Mouse (Mus musculus) gastrocnemius, postnatal 14 days (tissue): ENCODE measurements at regions not wholly inside any gene's neighbourhood (a gene's known extent, or its start where the extent isn't known, plus 50 kb on each side); places are given as distances from the start of the nearest gene placed in this dataset.
"Not testable (repeated sequence)": the region's sequence is repeated elsewhere in the genome, so short reads cannot be mapped to it uniquely, and the experiment has no call there.

Source experiments
- DNase-seq: peaks from one replicate; pipeline ENCODE4 v3.0.0; 2021; ENCODE audit warnings: mixed read lengths
- intact Hi-C: fragments of 180-260 bp; cut with DNase I; formaldehyde crosslinking; loops from one replicate; pipeline ENCODE4 v1.15.1; 2025; ENCODE audit warnings: low total_unique reads

DNA sequence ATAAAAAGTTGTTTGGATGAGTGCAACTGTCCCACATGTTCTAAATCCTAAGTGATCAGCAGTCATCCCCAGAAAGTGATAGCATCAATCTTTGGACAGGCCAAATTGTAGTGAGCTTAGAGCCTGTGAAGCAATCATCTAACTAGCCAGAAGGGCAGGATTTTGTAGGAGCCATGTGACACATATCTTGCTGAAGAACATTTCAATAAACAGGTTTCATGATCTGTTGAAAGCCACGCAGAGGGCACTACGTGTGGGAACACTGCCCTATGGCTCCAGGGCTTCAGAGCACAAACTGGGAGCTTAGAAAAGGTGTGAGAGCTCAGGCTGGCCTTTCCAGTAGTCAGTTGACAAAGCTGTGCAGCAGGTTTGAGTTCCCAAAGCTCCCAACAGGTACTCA lies 188.3 kb upstream of the Gm21897 start:
- intact Hi-C loops, result no loop called here
- DNase-seq, result no peak

DNA sequence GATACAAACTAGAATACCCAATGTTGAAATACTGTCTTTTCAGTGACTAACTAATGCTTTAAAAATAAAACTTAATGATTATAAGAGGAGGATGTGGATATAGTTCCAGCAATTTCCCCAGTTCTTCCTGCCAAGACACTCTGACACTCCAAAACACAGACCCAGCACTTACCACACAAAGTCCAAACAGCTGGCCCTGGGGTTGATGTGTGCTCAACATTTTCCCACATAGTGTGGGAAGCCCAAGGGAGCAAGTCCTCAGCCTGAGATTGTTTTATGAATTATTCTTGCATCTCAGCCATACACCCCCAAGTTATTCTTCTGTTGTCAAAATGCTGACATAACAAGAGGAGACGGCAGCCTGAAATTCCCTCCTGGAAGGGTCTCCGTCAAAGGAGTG lies 187.5 kb upstream of the Gm21897 start:
- DNase-seq, result no peak
- intact Hi-C loops, result no loop called here

DNA sequence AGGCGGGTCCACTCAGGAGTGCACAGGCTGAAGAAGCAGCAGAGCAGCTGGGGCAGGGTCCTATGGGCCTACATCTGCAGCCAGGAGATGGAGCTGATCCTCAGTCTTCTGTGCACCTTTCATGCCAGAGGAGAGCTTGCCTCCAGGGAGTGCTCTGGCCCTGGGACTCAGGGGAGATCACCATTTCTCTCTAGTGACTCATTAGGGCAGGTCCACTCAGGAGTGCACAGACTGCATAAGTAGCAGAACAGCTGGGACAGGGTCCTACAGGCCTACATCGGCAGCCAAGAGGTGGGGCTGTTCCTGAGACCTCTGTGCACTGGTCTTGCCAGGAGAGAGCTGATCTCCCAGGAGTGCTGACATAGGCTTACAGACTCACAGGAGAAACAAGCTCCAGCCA lies 159.4 kb upstream of the Gm21897 start:
- intact Hi-C loops, result no loop called here

DNA sequence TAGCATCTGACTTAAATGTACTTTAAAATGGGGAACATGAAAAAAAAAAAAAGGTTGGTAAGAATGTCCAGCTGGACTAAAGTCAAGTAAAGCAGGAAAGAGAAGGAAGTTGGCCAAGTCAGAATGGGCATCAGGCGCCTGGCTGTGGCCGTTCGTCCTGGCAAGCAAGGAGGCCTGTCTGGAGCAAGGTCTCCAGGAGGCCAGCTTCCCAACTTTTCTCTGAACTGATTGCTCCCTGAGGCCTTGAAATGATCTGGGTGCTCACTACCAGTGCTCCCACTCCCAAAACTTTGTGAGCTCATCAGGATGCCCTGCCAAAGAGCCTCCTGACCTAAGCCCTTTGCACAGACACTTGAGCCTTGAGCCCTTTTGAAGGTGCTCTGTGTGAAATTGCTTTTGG lies 141.7 kb upstream of the Gm21897 start:
- peak; percentile 19 for DNase-seq
- intact Hi-C loops, result no loop called here

More for the DNA sequence above, 159.4 kb upstream of the Gm21897 start:
- DNase-seq, result no peak

DNA sequence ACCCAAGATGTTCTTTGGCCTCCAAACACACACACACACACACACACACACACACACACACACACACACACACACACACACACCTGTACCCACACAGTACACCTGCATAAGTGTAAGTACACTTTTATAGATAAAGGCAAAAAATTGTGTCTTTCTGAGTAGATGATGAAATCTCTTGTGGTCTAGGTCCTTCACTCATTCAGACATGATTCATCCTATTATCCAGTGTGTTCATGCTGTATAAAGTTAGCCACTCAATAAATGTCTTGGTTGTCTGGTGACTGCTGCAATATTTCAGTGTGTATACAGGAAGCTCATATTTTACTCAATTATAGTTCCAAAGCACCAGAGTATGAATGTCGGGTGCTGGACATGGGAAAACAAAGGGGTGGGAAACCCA lies 131.5 kb upstream of the Gm21897 start:
- intact Hi-C loops, result no loop called here
- DNase-seq, result no peak

GRCm38 (mm10) chr16:15194926-15195711 lies 122.1 kb upstream of the Gm21897 start:
- peak; percentile 36 for DNase-seq
- intact Hi-C loops, result no loop called here

DNA sequence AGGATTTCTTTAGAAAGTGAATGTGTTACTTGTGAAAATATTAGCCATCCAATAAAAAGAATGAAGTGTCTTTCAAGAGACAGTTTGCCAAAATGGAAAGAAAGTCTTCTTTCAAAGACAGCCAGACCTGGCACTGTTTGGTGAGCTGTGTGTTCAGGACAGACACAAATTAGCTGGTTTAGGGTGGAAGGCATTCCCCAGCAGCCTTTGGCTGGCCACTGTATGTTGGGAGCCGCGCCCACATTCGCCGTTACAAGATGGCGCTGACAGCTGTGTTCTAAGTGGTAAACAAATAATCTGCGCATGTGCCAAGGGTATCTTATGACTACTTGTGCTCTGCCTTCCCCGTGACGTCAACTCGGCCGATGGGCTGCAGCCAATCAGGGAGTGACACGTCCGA lies 121.3 kb upstream of the Gm21897 start:
- peak; percentile 11 for DNase-seq
- intact Hi-C loops, result not testable (repeated sequence)

- intact Hi-C loops, result no loop called here
- DNase-seq, result no peak
These were observed 120.4 kb upstream of the Gm21897 start for GRCm38 (mm10) chr16:15196855-15197254.

DNA sequence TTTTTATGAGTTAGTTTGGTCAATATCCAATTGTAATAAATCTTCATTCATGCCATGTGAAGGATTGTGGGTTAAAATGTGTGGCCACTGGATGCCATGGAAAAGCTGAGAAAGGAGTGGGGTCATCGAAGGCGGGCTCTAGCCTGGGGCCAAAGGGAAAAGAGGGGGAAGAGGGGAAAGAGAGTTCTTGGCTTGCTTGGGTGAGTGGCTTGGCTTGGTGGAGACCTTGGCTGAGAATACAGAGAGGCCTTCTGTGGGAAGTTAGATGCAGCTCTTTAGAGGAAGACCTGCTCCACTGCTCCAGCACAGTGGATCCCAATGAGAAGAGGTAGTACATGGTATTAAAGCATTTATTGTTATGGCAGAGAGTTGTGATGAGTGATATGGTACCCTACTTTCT lies 101.3 kb upstream of the Gm21897 start:
- intact Hi-C loops, result no loop called here
- no peak for DNase-seq

DNA sequence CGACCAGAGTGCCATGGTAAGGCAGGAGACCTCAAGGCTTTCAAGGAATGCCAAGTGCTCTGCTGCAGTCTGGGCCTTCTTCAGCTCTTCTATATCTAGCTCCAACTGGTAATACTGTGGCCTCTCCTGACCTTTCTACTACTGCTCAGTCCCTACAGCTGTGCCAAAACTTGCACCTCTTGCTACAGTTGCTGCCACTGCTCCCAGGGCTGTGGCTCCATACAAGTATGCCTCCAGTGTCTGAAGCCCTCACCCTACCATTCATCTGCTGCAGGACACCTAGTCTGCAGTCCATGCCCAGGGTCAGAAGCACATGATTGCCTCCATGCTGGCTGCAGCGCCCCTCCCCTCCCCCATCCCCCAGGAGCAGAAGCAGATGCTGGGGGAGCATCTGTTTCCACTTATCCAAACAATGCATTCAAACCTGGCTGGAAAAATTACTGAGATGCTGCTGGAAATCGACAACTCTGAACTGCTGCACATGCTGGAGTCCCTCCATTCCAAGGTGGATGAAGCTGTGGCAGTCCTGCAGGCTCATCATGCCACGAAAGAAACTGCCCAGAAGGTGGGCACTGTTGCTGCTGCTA lies 96.2 kb upstream of the Gm21897 start:
- intact Hi-C loops, result no loop called here
- DNase-seq, result no peak

GRCm38 (mm10) chr16:15237836-15238235 lies 79.4 kb upstream of the Gm21897 start:
- intact Hi-C loops, result no loop called here
- no peak for DNase-seq

DNA sequence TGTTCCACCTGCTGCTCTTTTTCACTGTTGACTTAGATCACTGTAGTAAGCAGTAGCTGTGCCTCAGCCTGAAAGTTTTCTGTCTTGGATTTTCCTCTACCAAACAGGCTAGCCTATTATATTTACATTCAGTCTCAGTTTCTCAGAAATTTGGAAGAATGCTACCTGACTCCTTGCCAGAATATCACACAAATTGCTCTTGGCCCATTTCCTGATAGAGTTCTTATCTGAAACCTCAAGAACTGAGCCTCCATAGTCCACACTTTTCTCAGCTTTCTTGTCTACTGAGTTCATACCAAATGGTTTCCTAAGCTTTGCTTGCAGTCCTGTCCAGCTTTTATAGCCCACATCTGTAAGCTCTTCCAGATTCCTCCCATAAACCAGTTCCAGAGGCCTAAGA lies 78.8 kb upstream of the Gm21897 start:
- intact Hi-C loops, result no loop called here

DNA sequence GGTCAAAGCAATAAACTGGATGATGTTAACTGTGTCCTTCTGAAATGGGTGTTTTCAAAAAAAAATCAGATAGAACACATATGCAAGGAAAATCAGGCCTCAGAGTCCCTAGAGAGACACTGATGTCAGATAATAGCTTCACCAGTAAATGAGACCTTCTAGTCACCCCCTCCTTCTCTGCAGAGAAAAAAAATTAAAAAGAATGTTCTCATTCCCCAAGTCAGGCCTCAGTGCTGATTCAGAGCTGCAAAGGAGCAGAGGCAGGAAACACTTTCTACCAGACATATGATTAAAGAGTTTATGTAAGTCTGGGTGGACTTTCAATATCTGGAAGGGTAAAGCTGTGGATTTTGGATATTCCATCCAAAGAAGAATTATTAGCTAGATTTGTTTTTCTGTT lies 67.1 kb upstream of the Gm21897 start:
- DNase-seq, result no peak
- intact Hi-C loops, result no loop called here

More for the DNA sequence above, 78.8 kb upstream of the Gm21897 start:
- no peak for DNase-seq

DNA sequence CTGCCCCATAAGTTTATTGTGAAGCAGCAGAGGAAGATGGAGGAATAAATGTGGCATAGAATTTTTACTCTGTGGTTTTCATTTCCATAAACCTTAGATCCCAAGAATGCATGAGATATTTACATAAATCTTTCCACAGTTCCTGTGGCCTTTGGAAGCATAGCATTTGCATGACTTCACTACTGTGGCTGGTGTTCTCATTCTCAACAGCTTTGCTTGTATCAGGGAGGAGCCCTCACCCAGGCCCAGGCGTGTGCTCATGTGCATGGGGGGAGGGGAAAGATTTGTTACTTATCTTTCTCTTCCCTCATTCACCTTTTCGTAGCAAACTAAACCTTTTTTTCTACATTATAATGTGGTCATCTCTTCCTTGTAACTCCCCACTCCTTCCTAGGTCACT lies 65.6 kb upstream of the Gm21897 start:
- intact Hi-C loops, result no loop called here
- DNase-seq, result no peak

DNA sequence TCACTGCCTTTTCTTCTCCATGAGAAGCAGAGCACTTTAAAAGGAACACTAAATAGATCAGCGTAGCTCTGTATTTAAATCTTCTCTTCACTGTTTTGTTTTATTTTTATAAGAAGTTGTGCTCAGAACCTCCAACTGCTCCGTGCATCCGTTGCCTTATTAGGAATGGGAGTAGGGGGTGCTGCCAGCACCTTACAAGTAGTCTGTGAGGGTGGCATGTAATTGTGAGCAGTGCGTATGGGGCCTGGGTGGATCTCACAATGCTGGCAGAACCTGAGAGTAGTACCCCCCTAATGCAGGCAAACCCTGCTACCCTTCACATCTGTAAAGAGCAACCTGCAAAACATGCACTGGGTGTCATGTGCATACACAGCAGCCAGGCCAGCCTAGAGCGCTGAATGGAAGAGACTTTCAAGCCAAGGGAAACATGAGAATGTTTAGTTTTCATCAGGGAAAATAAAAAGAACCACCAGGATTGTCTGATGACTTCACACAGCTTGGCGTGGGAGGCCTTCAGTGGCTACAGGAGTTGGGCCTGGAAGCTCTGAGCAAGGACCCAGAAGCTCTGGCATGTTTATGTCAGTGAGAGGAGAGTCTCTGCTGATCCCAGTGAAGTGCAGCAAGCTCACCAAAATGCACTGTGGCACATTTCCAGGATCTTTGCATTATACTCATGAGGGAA lies 64.5 kb upstream of the Gm21897 start:
- intact Hi-C loops, result no loop called here
- peak; percentile 26 for DNase-seq

- intact Hi-C loops, result no loop called here
- no peak for DNase-seq
These were observed 63.9 kb upstream of the Gm21897 start for GRCm38 (mm10) chr16:15253348-15253693.

DNA sequence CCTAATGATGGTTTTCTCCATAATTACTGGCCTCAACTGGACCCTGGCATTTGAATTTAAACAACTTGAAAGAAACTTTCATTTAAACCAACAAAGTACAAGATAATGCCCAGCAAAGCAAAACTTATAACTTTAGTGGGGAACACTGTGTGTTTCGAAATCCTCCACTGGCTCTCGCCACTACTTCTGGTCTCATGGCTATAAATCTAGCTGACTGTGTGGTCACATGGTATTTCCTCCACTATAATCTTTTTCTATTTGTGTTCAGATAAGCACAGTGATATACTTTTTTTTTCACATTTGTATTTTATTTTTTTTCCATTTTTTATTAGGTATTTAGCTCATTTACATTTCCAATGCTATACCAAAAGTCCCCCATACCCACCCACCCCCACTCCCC lies 62.6 kb upstream of the Gm21897 start:
- intact Hi-C loops, result no loop called here
- no peak for DNase-seq

GRCm38 (mm10) chr16:15259474-15259873 lies 57.8 kb upstream of the Gm21897 start:
- no peak for DNase-seq
- intact Hi-C loops, result no loop called here

GRCm38 (mm10) chr16:15260069-15260468 lies 57.2 kb upstream of the Gm21897 start:
- no peak for DNase-seq
- intact Hi-C loops, result no loop called here
